Mouse (Mus musculus): ENCODE data around the gene Siae.

Siae gene

DNA sequence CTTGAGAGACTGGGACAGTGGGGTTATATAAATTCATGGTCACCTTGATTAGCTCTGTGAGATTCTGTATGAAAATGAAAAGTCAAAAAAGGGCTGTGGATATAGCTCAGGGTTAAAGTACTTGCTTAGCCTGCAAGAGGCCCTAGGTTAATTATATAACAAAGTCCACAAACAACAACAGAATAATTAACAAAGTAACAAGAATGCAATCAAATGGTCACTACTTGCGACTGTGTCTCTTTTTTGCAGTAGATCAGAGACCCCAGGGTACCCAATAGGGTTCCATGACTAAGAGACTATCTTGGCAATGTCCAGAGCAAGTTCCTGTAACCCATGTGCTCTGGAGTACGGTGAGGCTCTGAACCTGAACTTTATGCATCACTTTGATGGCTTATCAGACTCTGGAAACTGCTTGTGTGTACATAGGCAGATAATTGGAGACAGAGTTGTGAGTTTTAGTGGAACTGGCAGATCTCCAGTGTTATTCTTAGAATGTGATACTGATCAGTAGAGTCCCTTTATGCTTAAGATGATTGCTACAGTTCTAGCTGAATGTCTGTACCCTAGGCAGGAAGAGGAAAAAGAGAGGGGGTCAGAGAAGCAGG is 13.8 kb downstream of the Siae start:
- DNase-seq (ENCODE audit: low read depth in 2 of 2, low spot score in 2 of 2): no peak

DNA sequence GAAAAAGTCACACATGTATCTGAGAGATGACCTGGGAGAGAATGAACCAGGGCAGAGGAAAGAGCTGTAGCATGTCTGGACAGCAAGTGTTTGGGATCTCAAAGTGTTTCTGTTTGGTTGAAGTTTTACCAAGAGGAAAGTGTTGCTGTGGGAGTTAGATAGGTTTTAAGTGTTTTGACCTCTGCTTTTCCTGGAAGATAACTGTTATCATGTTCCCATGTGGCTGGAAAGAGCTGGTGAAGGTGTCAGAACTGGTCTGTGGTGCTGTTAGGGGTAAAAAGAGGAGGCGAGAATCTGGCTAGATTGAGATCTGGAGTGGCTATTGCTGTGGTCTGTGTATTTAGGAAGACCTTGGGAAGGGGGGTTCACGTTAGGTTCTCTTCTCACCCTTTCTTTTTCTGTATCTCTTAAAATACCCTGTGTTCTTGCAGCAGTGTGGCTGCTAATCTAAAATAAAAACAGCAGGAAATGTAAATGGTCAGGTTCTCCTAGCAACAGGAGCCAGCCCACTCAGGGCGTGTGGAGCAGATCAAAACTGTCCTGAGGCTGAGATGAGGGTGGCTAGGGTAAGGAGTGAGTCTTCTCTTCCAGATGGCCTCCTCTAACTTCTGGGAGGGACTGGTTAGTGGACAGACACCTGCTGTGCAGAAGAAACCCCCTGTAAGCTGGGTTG is 16.8 kb downstream of the Siae start:
- no peak for DNase-seq (ENCODE audit: low read depth in 2 of 2, low spot score in 2 of 2)

DNA sequence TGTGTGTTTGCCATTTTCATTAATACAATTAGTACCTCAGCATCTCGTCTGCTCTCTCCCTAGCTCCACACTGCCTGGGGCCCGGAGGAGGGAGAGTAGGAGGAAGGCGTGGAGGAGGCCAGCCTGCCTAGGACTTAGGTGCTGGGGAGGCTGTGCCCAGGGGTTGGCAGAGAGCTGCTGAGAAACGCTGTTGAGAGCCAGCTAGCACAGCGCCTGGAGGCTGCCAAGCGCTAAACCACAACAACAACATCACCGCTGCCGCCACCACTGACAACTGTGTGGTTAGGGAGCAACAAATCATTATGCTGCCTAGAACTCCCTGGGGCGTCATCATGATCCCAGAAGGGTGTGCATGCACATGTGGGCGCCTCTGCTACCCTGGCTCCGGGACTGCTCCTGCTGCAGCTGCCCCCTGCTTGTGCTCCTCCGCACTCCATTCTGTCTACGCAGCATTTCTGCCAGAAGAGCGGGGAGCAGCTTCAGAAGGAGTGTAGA is 21.0 kb downstream of the Siae start:
- no peak for DNase-seq (ENCODE audit: low read depth in 2 of 2, low spot score in 2 of 2)

DNA sequence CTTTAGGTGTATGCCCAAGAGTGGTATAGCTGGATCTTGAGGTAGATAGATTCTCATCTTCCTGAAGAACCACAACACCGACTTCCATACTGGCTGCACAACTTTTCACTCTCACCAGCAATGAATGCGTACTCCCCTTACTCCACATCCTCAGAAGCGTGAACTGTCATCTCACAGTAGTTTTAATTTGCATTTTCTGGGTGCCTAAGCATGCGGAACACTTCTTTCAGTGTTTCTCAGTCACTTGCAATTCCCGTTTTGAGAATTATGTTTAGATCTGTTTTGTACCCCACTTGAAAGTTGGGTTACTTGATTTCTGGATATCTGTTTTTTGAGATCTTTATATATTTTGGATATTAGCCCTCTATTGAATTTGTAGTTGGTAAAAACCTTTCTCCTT is 28.1 kb downstream of the Siae start:
- DNase-seq (ENCODE audit: low read depth in 2 of 2, low spot score in 2 of 2): no peak

DNA sequence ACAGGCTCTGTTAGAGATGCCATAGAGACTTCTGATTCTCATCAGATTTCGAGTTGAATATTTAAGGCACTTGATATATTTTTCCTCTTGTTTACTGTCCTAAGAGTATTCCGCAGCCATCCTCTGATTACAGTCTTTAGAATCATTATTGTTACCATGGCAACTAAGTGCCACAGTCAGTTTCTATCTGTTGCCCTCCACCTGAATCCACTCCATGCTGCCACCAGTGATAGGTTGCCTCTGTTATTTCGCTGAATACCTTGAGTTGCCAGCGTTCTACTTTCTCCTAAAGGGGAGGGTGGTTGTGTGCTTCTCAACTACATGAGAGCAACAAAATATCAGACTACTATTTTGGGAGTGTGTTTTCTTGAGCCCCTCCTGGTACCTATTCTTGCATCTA is 31.2 kb downstream of the Siae start:
- DNase-seq (ENCODE audit: low read depth in 2 of 2, low spot score in 2 of 2): no peak

DNA sequence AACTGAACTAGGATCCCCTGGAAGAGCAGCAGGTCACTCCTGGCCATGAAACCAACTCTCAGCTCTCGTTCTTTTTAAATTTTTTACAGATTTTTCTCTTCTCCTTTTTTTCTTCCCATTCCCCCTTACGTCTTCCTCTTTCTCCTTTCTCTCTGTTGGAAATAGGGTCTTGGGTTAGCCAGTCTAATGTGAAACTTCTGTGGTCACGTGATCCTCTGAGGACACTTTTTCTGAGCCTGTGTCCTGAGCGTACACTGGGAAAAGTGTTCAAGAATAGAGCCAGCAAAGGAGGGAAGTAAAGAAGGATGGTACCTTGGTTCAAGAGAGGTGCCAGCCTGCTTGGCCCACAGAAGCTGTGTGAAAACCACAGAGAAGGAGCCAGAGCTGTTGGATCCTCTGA is 34.9 kb downstream of the Siae start:
- no peak for DNase-seq (ENCODE audit: low read depth in 2 of 2, low spot score in 2 of 2)

DNA sequence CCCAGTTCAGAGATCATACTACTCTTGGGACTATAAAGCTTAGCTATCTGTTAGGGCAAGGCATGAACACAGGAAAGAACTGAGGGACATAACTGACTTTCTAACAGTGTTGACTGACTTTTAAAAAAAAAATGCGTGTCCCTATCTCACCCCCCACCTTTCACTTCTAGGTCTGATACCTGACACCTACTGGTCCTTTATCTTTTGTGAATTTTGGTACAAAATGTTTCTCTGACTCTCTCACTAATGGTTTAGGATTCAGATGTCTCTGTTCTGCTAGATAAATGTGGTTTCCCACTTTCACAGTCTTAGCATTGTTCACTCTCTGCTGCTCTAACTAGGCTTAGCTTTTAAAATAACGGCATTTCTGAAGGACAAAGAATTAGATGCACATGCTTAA is 36.5 kb downstream of the Siae start:
- DNase-seq (ENCODE audit: low read depth in 2 of 2, low spot score in 2 of 2): no peak

DNA sequence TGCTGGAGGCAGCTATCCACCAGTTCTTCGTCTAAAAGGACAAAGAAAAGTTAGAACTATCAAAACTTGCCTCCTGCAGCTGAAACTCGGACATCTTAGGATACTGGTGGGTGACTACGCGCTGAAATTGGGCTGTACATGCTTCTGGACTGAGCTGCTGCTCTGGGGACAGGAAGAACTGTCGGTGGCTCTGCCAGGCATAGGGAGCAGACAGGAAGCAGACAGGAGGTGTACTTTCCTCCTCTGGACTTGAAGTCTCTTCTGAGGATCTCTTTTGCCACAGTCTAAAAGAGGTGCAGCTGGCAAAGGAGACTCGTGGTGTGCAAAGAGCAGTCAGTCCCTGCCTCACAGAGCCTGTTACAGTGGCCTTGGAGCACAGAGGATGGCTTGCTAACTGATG is 37.1 kb downstream of the Siae start:
- DNase-seq (ENCODE audit: low read depth in 2 of 2, low spot score in 2 of 2): no peak

DNA sequence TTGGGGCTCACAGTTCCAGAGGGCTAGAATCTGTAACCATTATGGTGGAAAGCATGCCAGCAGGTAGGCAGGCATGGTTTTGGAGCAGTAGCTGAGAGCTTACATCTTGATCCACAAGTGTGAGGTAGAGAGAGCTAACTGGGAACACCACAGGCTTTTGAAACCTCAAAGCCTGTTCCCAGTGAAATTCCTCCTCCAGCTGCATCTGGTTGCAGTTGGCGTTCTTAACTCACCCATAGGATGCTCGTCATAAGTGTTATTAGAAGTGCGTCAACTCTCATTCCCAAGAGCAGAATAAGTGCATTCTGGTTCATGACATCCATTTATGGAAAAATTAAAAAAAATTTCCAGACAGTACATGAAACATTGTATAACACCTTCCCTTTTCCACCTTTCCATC is 38.2 kb downstream of the Siae start:
- DNase-seq (ENCODE audit: low read depth in 2 of 2, low spot score in 2 of 2): no peak

DNA sequence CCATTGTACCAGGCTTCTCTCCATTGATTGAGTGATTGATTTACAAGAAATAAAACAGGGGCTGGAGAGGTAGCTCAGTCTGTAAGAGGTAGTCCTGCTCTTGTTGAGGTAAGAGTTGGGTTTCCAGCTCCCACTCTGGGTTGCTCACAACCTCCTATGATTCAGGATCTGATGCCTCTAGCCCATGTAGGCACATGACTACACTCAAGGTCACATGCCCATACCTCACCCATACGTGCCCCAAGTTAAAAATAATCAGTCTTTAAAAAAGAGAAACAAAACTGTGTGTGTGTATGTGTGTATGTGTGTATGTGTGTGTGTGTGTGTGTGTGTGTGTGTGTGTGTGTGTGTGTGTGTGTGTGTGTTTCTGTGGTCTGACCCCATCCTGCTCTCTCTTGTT is 40.1 kb downstream of the Siae start:
- no peak for DNase-seq (ENCODE audit: low read depth in 2 of 2, low spot score in 2 of 2)

DNA sequence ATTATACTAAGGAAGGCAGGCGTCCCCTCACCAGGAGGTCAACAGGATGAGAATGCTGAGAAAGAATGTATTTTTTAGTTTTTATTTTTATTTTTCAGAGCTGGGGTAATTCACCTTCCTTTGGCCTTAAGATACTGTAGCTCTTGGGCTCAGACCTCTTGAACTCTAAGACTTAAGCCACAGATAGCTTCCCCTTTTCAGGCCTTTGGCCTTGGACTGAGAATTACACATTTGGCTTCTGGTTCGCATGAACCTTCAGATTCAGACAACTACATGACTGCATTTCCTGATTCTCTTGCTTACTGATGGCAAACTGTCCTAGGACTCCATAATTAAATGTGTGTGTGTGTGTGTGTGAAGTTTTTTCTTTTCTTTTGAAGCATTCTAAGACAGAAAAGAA is 43.1 kb downstream of the Siae start:
- DNase-seq (ENCODE audit: low read depth in 2 of 2, low spot score in 2 of 2): no peak

DNA sequence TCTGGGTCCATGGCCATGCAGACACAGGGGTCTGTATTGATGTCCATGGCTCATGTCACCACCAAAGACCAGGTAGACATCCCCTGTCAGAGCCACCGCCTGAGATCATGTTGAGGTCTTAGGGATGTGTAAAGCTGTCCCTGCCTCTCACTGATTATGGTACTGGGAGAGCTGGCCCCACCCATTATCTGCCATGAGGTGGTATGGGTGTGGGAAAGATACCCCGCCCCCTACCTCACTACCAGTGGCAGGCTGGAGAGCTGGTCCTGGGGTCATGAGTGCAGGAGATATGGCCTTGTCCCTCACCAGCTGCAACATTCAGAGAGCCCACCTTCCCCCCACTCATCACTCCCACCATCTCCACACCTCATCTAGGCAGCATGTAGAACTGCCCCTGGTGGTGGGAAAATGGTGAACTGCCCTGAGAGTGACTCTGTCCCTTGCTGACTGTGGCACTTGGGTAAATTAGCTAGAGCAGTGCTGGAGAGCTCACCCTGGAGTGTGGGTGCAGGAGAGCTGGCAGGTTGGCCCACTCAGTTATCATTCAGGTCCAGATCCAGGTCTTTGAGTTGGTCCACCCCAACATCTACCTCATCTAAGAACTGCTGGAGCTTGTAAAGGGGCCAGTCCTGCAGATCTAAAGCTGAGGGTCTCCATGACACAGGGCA is 45.2 kb downstream of the Siae start:
- DNase-seq (ENCODE audit: low read depth in 2 of 2, low spot score in 2 of 2): no peak

DNA sequence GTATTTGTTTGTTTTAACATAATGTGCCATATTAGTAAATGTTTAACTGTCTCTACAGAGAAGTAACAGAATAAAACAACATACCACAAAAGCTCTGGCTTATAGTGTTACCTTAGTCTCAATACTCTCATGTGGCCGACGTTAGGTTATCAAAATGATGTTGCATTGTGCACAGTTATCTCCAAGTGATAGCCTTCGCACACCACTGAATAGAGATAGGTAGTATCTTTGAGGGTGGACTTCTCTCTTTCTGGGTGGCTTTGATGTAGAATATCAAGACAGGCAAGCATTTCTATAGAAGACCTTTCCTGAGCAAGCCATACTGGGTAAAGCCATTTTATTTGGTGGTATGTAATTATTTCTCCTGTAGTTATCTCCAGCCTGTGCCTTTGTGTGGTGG is 49.6 kb downstream of the Siae start:
- DNase-seq (ENCODE audit: low read depth in 2 of 2, low spot score in 2 of 2): no peak

DNA sequence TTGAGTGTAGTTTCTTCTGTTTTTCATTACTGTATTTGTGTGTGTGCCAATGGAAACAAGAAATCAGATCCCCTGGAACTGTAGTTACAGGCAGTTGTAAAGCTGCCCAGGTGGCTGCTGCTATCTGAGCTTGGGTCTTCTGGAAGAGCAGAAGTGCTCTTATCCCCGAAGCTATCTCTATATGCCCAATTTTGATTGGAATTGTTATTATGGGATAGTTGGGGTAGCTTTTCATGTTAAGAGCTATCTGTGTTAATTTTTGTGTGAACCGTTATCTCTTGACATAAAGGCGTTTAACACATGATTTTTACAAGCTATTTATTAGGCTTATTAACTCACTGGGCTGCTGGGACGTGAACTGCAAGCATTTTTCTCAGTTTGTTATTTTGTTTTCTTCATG is 54.1 kb downstream of the Siae start:
- no peak for DNase-seq (ENCODE audit: low read depth in 2 of 2, low spot score in 2 of 2)

DNA sequence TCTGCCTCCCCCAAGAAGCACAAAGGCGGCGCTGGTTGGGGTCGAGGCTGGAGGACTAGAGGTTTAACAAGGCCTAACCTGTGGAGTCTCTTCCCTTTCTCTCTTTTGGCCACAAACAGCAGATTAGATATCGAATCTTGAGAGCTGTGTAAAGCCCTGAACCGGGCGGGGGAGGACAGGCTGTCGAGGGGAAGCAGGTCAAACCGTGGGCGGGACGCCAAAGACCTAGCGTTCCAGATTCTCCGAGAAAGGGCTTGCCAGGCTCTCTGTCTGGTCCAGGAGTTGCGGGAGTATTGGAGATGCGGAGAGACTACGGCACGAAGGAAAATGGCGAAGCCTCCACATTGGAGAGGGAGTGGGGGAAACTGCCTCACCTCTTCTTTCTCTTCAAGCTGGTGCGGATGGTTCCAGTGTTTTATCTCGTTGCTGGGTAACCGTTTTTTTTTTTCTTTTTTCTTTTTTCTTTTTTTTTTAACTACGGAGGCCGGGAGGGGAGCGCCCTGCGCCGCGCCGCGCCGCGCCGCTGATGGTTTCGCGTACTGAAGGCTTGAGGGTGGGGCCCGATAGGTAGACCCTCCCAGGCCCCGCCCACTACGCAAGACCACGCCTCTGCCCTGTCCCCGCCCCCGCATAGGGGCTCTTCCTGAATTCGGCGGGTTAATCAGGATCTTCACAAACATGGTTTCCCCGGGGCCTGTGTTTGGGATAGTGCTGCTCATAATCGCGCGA is 57.8 kb downstream of the Siae start, which contains the start of gene Spa17:
TSS of gene Spa17 (minus strand) at position 541 of the 729 bp plus-strand sequence.
- DNase-seq (ENCODE audit: low read depth in 2 of 2, low spot score in 2 of 2): peak; percentile 70 to 75

DNA sequence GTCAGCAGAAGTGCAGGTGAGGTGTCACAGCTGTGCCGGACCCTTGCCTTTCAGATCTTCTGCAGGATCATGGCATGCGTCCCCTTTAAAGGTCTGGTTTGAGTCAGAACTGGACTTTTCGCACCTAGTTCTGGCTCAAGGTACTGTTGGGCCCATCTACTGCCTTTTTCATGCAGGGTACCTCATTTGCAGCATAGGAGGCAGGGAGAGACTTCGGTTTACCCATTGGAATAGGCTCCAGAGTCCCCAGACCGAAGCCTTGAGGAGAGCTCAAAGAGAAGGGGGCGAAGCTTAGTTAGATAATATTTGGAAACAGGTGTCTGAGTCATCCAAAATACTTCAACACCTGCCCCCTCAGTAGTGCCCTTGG is 58.4 kb downstream of the Siae start:
- no peak for DNase-seq (ENCODE audit: low read depth in 2 of 2, low spot score in 2 of 2)

DNA sequence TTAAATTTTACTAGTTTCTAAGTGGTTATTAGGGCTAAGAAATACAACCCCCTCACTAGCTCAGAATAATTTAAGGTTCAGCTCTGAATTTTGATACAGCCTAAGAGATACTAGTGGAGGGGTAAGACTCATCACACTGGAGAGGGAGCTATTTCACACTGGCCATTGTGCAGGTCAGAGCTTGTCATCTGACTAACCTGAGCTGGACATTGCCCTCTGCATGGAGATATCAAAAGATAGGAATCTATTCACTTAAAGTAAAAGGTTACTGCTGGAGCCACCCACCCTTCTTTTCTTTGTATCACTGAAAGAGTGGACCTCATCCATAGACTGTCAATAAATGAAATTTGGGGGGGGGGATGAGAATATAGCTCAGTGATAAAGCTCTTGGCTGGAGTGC is 58.8 kb downstream of the Siae start:
- DNase-seq (ENCODE audit: low read depth in 2 of 2, low spot score in 2 of 2): no peak

DNA sequence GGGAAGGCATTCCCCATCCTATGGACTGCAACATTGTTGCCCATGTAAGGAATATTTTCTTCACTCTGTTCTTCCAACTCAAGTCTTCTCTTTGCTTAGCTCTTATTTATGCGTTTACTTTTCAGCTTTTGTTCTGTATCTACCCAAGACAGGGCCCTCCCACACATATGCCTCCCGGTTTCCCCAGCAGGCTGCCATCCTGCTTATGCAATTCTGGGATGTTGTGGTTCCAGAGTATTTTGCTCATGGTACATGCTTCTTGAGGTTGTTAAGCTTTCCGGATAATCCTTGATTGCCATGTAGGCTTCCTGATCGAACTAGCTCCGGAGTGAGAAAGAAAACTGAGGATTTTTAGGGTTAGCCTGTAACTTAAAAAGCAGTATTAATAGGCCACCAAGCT is 59.7 kb downstream of the Siae start:
- no peak for DNase-seq (ENCODE audit: low read depth in 2 of 2, low spot score in 2 of 2)

DNA sequence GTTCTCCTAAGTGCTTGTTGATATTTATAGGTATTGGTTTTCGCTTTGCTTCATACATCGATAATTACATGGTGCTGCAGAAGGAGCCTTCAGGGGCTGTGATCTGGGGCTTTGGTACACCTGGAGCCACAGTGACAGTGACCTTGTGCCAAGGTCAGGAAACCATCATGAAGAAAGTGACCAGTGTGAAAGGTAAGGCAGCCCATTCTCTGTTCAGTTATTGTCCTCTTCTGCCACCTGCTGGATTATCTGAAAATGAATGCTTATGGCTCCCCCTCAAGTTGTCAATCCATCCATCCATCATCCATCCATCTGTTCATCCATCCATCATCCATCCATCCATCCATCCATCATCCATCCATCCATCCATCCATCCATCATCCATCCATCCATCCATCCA is 61.3 kb downstream of the Siae start:
- peak; percentile 16 to 35 for DNase-seq (ENCODE audit: low read depth in 2 of 2, low spot score in 2 of 2)

DNA sequence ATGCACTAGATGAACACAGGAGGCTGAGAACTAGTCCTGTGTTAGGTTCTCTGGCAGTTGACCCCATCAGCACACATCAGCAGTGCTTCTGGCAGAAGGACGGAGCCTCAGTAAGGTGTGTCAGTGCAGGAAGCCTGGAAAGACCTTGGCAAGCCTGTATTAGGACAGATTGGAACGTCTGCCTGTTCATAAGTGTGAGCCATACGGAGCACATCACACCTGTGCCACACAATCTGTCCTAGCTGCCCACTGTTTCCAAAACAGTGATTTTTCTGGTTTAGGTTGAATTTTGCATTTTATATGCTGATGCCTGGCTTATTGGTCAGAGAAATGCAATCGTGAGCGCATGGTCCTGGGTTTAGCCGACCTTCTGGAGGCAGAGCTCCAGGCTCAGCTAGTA is 65.8 kb downstream of the Siae start:
- DNase-seq (ENCODE audit: low read depth in 2 of 2, low spot score in 2 of 2): no peak

DNA sequence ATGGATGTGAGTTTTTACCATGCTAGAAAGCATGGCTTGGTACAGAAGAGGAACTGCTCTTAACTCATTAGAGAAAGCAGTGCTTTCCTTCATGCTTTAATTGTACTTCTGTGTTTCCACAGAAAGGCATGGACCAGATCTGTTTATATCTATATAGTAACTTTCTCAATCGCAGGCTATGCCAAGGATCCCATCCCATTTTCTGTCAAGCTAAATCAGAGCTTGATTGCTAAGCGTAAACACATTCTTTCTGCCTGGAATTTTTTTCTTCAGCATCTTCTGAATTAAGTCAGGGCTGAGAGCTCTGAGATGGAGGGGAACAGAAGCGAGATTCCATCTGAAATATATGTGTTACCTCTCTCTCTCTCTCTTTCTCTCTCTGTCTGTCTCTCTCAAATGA is 68.5 kb downstream of the Siae start:
- DNase-seq (ENCODE audit: low read depth in 2 of 2, low spot score in 2 of 2): no peak

DNA sequence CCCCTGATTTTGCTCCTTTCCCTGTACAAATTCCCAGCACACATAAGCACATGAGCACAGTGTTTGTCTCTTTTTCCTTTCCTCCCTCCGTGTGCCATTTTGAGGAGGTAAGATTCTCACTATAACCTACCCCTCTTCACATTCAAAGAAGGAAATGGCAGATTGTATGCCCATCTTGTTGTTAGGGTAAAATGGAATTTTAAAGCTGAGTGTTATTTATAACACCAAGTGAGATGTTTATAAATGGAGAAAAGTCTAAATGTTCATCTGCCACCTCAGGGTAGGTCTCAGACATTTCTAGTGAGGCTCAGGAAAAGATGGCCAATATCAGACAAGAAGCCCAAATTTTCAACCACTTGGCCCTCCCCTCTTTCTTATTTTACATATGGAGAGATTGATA is 69.0 kb downstream of the Siae start:
- DNase-seq (ENCODE audit: low read depth in 2 of 2, low spot score in 2 of 2): no peak

All from CD8-positive naive resting alpha-beta T cell, adult 2 months (primary cell).